Mouse (Mus musculus) intestine, embryonic 15.5 days (tissue): Measurements from ENCODE around the gene Ankrd22. TPM values are rescaled to one million over a fixed set of nuclear protein-coding genes. Genes with fewer than 3 reads are reported as not detected.

ENCODE experiments used
- ATAC-seq: fragments of 200-750 bp; cut with Nextera tagmentation; 2 replicates; pipeline ENCODE4 v1.8.0; 2017; ENCODE audit warnings: moderate TSS enrichment, moderate library complexity
- H3K27ac ChIP-seq: fragments of 300-500 bp; sonication (generic); 2 replicates; pipeline ENCODE4 v1.5.1; 2015; ENCODE audit warnings: mild to moderate bottlenecking, inconsistent platforms
- H3K27me3 ChIP-seq: fragments of 300-500 bp; sonication (generic); replicated peaks from 2 replicates; pipeline ENCODE4 v1.6.1; 2015; ENCODE audit warnings: inconsistent platforms
- H3K36me3 ChIP-seq: fragments of 300-500 bp; sonication (generic); 2 replicates; pipeline ENCODE4 v1.6.1; 2015; ENCODE audit warnings: inconsistent platforms
- H3K4me1 ChIP-seq: fragments of 300-500 bp; sonication (generic); replicated peaks from 2 replicates; pipeline ENCODE4 v1.6.1; 2015; ENCODE audit warnings: inconsistent platforms
- H3K4me2 ChIP-seq: fragments of 300-500 bp; sonication (generic); replicated peaks from 2 replicates; pipeline ENCODE4 v1.6.1; 2015; ENCODE audit warnings: mild to moderate bottlenecking, inconsistent platforms
- H3K4me3 ChIP-seq: fragments of 300-500 bp; sonication (generic); replicated peaks from 2 replicates; pipeline ENCODE4 v1.5.1; 2015; ENCODE audit warnings: inconsistent platforms
- H3K9ac ChIP-seq: fragments of 300-500 bp; sonication (generic); 2 replicates; pipeline ENCODE4 v1.6.1; 2015; ENCODE audit warnings: inconsistent platforms
- H3K9me3 ChIP-seq: fragments of 300-500 bp; sonication (generic); 2 replicates; pipeline ENCODE4 v1.6.1; 2016; ENCODE audit warnings: inconsistent platforms
- WGBS: fragments of 180-500 bp; shearing (Covaris S2); methylation state at CpG from one replicate; pipeline ENCODE4 v1.1.7; 2015; 5-methylcytosine and 5-hydroxymethylcytosine counted together
- polyA plus RNA-seq: library from polyadenylated mRNA; unstranded; fragments of >200 nt; fragmentation: Nextera tagmentation; extraction: Ambion mirVana; gene quantifications from 2 replicates; pipeline ENCODE4 v1.2.1, GENCODE M21; 2015

Gene Ankrd22
- polyA plus RNA-seq, 1 experiment from 2014 or later, result 1.5 TPM

DNA sequence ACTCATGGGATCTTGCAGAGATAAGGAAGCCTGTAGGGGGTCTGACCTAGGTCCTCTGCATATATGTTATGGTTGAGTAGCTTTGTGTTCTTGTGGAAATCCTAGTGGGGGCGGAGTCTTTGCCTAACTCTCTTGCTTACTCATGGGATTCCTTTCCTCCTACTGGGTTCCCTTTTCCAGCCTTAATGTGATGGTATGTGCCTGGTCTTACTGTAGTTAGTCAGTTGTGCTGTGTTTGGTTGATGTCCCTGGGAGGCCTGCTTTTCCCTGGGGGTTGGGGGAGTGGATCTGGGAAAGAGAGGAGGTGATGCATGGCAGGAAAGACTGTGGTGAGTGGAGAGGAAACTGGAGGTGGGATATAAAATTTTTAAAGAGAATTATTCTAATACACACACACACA lies 32.2 kb upstream of the Ankrd22 start:
- WGBS, result 90% methylated on average over 1 of the region's 1 CpGs
- Histone ChIP-seq H3K27me3 (no peaks in the 10 kb centered on the region), H3K9ac (no peak overlapping the region), H3K4me1 (no peaks in the 10 kb centered on the region), H3K27ac (no peak overlapping the region), H3K9me3 (no peaks in the 10 kb centered on the region), H3K36me3 (no peaks in the 10 kb centered on the region), H3K4me2 (no peak overlapping the region), H3K4me3 (no peak overlapping the region)
- no peak for ATAC-seq

DNA sequence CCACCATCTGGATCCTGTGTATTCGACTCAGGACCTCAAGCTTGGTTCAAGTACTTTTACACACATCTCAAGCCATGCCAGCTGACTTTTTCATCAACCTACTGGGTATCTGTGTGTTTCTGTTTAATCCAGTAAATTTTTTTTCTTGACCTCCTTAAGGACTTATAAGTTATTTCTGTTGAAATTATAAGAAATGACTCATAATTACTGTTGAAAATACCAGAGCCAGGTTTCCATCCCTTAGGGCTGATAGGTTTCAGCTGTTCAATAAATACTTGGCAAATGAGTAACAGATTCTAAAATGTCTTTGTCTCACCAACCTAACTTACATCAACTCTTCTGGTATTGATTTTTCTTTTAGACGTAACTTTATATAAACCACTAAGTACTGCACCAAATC lies 29.2 kb upstream of the Ankrd22 start:
- 47% methylated on average over 2 of the region's 2 CpGs for WGBS
- no peak for ATAC-seq
- no peaks in the 10 kb centered on the region for H3K9me3 ChIP-seq
- no peak overlapping the region for H3K27ac ChIP-seq
- no peak overlapping the region for H3K9ac ChIP-seq
- H3K36me3 ChIP-seq, result no peaks in the 10 kb centered on the region
- no peaks in the 10 kb centered on the region for H3K27me3 ChIP-seq
- H3K4me2 ChIP-seq, result no peak overlapping the region
- H3K4me3 ChIP-seq, result no peak overlapping the region
- H3K4me1 ChIP-seq, result 0 out of 2 replicates have a peak, but pooled peaks cover 5% of the 10 kb centered on the region

DNA sequence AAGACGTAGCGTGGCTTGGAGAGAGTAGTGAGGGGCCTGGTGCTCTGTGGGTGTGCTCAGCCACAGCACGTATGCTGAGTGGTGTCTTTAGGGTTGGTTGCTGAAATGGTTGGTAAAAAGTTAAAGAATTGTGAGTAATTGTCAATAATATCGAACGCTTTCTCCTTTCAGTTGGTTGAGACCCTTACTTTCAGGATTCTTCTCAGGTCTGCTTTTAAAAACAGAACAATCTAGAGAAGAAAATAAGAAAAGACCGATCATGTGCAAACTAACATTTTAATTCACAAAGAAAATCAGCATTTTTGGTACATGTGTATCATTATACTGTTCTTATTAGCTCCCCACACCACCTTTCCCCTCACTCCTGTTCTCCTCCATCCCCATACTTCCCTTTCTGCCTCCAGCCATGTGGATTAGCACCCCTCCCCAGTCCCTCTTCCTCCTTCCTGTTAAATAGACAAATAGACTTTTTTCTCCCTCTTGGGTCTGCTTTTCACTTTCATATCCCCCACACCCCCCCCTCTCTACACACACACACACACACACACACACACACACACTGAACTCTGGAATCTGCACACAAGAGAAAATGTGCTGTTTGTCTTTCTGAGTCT lies 28.4 kb upstream of the Ankrd22 start:
- 87% methylated on average over 6 of the region's 6 CpGs for WGBS
- peak overlapping the region; percentile 85 for H3K4me2 ChIP-seq
- peak overlapping the region; percentile 63; the same call in 1 of the 2 replicates for H3K4me3 ChIP-seq
- no peaks in the 10 kb centered on the region for H3K9me3 ChIP-seq
- no peak overlapping the region for H3K9ac ChIP-seq
- 0 out of 2 replicates have a peak, but pooled peaks cover 5% of the 10 kb centered on the region for H3K4me1 ChIP-seq
- no peaks in the 10 kb centered on the region for H3K36me3 ChIP-seq
- no peak for ATAC-seq
- H3K27me3 ChIP-seq, result no peaks in the 10 kb centered on the region
- H3K27ac ChIP-seq, result no peak overlapping the region

DNA sequence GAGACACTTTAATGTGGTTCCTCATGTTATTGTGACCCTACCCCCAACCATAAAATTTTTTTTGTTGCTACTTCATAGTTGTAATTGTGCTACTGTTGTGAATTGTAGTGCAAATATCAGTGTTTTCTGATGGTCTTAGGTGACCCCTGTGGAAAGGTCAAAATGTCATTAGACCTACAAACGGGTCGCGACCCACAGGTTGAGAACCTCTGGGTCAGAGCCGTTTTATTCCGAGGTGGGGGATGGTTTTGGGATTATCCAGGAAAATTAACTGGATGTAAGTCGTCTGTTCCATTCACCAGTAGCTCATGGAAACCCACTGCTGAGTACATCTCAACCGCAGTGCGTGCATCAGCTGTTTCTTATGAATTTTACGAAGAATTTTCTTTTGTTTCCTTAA lies 27.8 kb upstream of the Ankrd22 start:
- no peak for ATAC-seq
- 56% methylated on average over 9 of the region's 9 CpGs for WGBS
- no peak overlapping the region for H3K27ac ChIP-seq
- H3K4me1 ChIP-seq, result 0 out of 2 replicates have a peak, but pooled peaks cover 5% of the 10 kb centered on the region
- no peak overlapping the region for H3K9ac ChIP-seq
- H3K36me3 ChIP-seq, result no peaks in the 10 kb centered on the region
- H3K4me3 ChIP-seq, result peak overlapping the region; percentile 63
- H3K27me3 ChIP-seq, result no peaks in the 10 kb centered on the region
- H3K9me3 ChIP-seq, result no peaks in the 10 kb centered on the region
- H3K4me2 ChIP-seq, result peak overlapping the region; percentile 85

DNA sequence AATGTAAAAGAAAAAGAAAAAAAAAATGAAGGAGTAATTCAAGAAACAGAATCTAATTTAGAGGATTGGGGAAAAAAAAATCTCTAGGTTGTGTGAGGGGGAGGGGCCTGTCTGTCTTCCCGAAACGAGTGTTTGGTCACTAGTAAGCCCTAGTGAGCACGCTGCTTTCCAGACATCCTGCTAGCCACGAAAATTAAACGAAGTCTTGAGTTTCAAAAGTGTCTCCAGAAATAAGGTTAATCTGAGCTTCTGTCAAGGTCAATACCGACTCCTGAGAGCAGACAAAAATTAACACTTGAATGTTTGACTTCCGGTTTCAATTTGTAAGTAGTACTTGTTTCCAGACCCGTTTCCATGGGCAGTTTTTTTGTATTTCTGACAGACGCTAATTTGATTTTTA lies 27.3 kb upstream of the Ankrd22 start:
- peak overlapping the region; percentile 85 for H3K4me2 ChIP-seq
- H3K27me3 ChIP-seq, result no peaks in the 10 kb centered on the region
- ATAC-seq, result no peak
- no peak overlapping the region for H3K27ac ChIP-seq
- H3K4me1 ChIP-seq, result 0 out of 2 replicates have a peak, but pooled peaks cover 5% of the 10 kb centered on the region
- 4% methylated on average over 9 of the region's 9 CpGs for WGBS
- peak overlapping the region; percentile 63 for H3K4me3 ChIP-seq
- H3K9me3 ChIP-seq, result no peaks in the 10 kb centered on the region
- no peaks in the 10 kb centered on the region for H3K36me3 ChIP-seq
- H3K9ac ChIP-seq, result peak overlapping the region; percentile 63

DNA sequence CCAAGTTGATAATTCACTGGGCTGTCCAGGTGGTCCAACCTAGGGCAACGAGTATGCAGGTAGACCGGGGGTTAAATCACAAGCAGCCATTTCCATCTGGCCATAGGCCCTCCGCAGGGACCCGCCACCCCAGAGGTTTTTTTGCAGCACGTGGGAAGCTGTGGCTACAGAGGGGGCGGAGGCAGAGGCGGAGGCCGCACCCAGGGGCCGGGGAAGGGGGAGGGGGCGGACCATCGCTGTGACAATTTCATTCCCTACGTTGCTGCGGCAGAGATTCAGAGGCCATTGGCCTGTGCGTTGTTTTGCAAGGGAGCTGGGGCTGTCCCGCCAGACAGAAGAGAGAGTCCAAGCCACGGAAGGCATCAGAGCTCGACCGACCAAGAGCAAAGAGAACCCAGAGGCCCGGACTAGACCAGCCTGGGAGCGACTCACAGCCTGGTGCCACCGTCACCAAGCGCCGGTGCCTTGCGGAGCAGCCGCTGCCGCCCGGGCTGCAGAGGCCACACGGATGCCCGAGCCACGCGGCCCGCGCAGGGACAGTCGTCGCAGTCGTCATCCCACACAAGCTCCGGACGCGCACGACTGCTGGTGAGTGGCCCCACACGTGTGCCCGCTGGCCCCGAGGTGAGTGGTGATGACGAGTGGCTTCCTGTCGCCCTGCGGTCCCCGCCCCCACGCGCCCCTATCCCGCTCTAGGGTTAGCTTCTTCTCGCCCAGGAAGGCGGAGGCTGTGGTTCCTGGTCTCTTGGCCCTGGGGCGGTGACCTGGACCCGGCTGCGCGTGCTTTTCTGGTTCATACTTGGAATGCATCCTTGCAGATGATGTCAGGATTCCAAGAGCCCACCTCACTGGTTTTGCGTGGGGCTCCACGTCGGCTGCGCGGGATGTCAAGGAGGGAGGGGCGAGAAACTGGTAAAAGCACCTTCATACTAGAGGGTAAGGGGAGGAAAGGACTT lies 26.4 kb upstream of the Ankrd22 start, which contains the start of gene Stambpl1:
TSS of gene Stambpl1 (plus strand) at position 222 of the 956 bp plus-strand sequence.
- Histone ChIP-seq H3K4me1 (0 out of 2 replicates have a peak, but pooled peaks cover 5% of the 10 kb centered on the region), H3K36me3 (no peaks in the 10 kb centered on the region), H3K27me3 (no peaks in the 10 kb centered on the region), H3K27ac (peak within 1 kb of the TSS; percentile 78), H3K4me2 (peak within 1 kb of the TSS; percentile 85), H3K9me3 (no peaks in the 10 kb centered on the region), H3K9ac (peak within 1 kb of the TSS; percentile 63), H3K4me3 (peak within 1 kb of the TSS; percentile 63)
- WGBS, result under 1% methylated on average over 62 of the region's 62 CpGs
- peak; percentile 93 for ATAC-seq

DNA sequence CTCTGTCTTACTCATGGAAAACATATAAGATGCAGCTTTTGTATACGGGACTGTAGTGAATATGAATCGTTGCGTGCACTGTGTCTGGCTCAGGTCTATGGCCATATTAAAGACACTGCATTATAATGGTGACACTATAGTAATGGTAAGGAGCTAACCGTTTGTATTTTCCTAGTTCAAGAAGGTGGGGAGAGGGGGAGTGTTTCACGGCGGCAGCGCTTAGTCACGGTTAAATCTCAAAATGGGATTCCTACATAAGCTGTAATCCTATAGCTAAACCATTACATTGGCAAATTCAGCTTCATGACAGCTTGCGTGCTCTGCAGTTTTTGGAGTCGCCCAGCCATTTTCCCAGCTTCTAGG lies 25.8 kb upstream of the Ankrd22 start:
- no peaks in the 10 kb centered on the region for H3K9me3 ChIP-seq
- H3K4me1 ChIP-seq, result 0 out of 2 replicates have a peak, but pooled peaks cover 5% of the 10 kb centered on the region
- H3K4me3 ChIP-seq, result peak overlapping the region; percentile 63
- peak; percentile 21 for ATAC-seq
- peak overlapping the region; percentile 85 for H3K4me2 ChIP-seq
- H3K27ac ChIP-seq, result no peak overlapping the region
- no peaks in the 10 kb centered on the region for H3K27me3 ChIP-seq
- no peaks in the 10 kb centered on the region for H3K36me3 ChIP-seq
- WGBS, result 35% methylated on average over 10 of the region's 10 CpGs
- 0 out of 2 replicates have a peak overlapping the region, but pooled peaks have one; percentile 63 for H3K9ac ChIP-seq

DNA sequence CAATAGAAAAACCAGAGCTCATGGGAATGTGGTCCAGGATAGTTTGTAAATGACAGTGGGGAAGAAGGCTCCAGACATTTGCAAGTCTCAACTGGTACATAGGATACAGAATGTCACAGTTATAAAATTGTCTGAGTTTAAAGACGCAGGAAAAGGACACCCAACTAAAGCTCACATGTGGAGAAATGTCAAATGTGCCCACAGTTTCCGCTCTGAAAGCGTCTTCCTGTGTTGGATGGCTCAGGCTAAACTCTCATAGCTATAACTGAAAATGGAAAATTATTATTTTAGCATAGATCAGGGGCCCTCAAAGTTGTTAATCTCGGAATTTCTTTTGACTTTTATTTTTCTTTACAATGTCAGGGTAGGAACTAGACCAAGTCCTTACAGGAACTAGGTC lies 21.0 kb upstream of the Ankrd22 start:
- 90% methylated on average over 4 of the region's 4 CpGs for WGBS
- Histone ChIP-seq H3K4me1 (0 out of 2 replicates have a peak, but pooled peaks cover 4% of the 10 kb centered on the region), H3K27ac (no peak overlapping the region), H3K27me3 (no peaks in the 10 kb centered on the region), H3K9me3 (no peaks in the 10 kb centered on the region), H3K4me2 (no peak overlapping the region), H3K9ac (no peak overlapping the region), H3K4me3 (no peak overlapping the region), H3K36me3 (no peaks in the 10 kb centered on the region)
- no peak for ATAC-seq

DNA sequence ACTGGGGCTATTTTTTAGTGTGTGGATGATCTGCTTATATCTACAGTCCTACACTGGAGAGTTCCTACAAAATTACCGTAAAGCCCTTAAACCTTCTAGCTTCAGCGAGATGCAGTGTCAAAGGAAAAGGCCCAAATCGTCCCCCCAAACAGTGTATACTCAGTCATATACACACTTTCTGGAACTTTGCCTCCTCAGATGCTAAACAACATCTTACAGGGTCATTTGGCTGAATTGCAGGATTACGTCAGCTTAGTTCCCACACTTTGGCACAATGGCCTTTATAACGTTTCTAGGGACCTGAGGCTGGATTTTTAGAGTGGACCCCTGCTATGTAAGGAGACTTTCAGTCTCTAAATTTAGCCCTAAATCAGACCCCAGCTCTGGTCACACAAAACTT lies 16.6 kb upstream of the Ankrd22 start:
- WGBS, result 73% methylated on average over 5 of the region's 5 CpGs
- no peak for ATAC-seq

DNA sequence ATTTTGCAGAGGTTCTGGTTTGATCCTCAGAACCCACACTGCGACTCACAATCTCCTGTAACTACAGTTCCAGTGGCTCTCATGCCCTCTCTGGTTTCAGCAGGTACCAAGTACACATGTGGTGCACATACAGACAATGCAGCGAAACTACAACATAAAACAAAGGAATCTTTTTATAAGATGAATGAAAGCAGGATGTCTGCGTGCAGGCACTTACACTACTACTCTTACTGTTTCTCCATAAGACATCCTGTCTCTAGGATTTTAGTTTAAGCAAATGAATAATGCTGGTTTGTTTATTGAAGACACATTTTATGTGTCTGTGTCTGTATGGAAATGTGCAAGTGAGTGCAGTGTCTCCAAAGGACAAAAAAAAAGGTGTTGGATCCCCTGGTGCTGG lies 15.4 kb upstream of the Ankrd22 start:
- Histone ChIP-seq H3K4me1 (no peaks in the 10 kb centered on the region), H3K9ac (no peak overlapping the region), H3K4me3 (no peak overlapping the region), H3K9me3 (no peaks in the 10 kb centered on the region), H3K27me3 (no peaks in the 10 kb centered on the region), H3K4me2 (no peak overlapping the region), H3K27ac (no peak overlapping the region), H3K36me3 (no peaks in the 10 kb centered on the region)
- 70% methylated on average over 3 of the region's 3 CpGs for WGBS
- no peak for ATAC-seq

More for the DNA sequence above, 16.6 kb upstream of the Ankrd22 start:
- H3K4me2 ChIP-seq, result no peak overlapping the region
- no peaks in the 10 kb centered on the region for H3K27me3 ChIP-seq
- no peak overlapping the region for H3K27ac ChIP-seq
- H3K9me3 ChIP-seq, result no peaks in the 10 kb centered on the region
- H3K9ac ChIP-seq, result no peak overlapping the region
- H3K4me1 ChIP-seq, result no peaks in the 10 kb centered on the region
- H3K4me3 ChIP-seq, result no peak overlapping the region
- H3K36me3 ChIP-seq, result no peaks in the 10 kb centered on the region

DNA sequence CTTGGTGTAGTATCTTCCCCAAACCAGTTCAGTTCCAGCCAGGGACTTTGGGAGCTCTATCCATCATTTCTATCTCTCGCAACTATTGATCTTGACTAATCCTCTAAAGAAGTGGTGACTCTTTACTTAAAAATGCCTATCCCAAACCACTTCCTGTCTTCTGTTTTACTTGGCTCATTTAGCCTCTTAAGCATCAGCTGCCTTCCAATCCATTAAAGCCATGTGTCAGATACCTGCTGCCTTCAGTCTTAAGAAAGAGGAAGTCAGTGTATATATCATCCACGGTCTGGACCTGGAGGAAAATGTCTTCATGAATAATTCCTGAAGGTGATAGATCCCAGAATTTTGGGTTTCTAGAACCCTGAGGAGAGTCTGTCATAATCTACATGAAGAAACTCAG lies 14.5 kb upstream of the Ankrd22 start:
- Histone ChIP-seq H3K4me3 (no peak overlapping the region), H3K9me3 (no peaks in the 10 kb centered on the region), H3K27me3 (no peaks in the 10 kb centered on the region), H3K36me3 (no peaks in the 10 kb centered on the region), H3K27ac (no peak overlapping the region), H3K4me1 (no peaks in the 10 kb centered on the region), H3K9ac (no peak overlapping the region), H3K4me2 (no peak overlapping the region)
- ATAC-seq, result no peak
- 55% methylated on average over 2 of the region's 2 CpGs for WGBS

DNA sequence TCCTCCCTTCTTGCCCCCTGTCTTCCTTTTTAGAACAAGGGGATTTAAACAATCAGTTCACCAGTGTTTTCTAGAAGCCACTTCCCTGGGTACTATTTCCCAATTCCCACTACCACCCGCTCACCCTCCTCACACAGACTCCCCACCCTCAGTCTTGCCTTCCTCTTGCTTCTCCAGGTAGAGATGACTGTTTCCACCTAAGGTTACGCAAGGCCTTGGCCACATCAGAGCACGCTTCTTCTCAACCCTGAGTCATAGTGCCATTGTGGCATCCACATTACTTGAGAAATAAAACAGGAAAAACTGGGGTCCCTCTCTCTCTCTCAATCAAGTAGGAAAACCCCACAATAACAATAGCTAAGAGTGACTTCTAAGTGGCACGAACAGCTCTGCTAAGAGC lies 13.3 kb upstream of the Ankrd22 start:
- Histone ChIP-seq H3K9me3 (no peaks in the 10 kb centered on the region), H3K4me2 (no peak overlapping the region), H3K27ac (no peak overlapping the region), H3K36me3 (no peaks in the 10 kb centered on the region), H3K27me3 (no peaks in the 10 kb centered on the region), H3K4me1 (no peaks in the 10 kb centered on the region), H3K4me3 (no peak overlapping the region), H3K9ac (no peak overlapping the region)
- ATAC-seq, result no peak
- WGBS, result 90% methylated on average over 4 of the region's 4 CpGs
